Mouse (Mus musculus) adrenal gland, postnatal 4 days (tissue): ENCODE results near the gene Ripor1. TPM values are rescaled to one million over a fixed set of nuclear protein-coding genes. Genes with fewer than 3 reads are reported as not detected.
"Not testable (repeated sequence)": the region's sequence is repeated elsewhere in the genome, so short reads cannot be mapped to it uniquely, and the experiment has no call there.

Source experiments
- DNase-seq, 2 experiments: peaks; one replicate each; pipeline ENCODE4 v3.0.0; 2021 to 2022; ENCODE audit warnings: low spot score in 2 of 2, mixed read lengths in 2 of 2
- long read RNA-seq, 2 experiments: library from polyadenylated mRNA; stranded (forward); transcript quantifications; one replicate each; pipeline ENCODE4 v2.0.0; 2021
- total RNA-seq, 2 experiments: library from RNA; stranded (reverse); gene quantifications; 2 replicates each; pipeline ENCODE4 v1.2.3; 2021

Ripor1 gene
- total RNA-seq: 10 to 100 TPM; 35.4 to 43.0 TPM
- long read RNA-seq, experiment 1, partial matches to known transcripts: 6 of 6 reads
- long read RNA-seq, experiment 1, other reads (novel, unspliced or antisense): 0 of 6 reads
- long read RNA-seq, experiment 2, full-length matches to known transcripts: 1 of 34 reads
- long read RNA-seq, experiment 2, partial matches to known transcripts: 31 of 34 reads
- long read RNA-seq, experiment 2, other reads (novel, unspliced or antisense): 2 of 34 reads

DNA sequence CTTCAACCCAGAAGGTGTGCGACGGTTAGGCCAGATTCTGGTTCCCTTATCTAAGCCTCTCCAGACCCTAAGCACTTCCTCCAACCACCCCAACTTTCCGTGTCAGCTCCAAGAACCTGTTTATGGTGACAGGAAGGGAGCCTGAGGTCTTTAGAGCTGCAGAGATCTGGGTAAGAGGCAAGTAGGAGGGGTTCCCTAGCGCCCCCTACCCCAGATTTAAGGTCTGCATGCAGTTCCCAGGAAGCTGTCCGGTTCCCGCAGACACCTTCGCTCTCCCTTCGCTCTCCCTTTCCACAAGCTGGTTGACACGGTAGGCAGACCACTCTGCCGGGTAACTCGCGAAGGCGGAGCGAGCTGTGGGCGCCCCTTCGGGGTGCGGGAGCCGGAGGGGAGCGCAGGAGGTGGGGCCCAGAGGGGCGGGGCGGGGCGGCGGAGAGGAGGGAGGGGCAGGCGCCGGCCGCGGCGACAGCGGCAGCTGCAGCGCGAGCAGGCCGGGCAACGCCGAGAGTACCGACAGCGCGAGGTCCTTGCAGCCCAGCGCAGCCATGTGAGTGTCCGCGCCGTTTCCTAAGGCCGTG, at the start of gene Ripor1:
Gene Ripor1, plus strand, starts transcription at position 452 of the 578 bp plus-strand sequence.
- peak; percentile 61 to 70 for DNase-seq

DNA sequence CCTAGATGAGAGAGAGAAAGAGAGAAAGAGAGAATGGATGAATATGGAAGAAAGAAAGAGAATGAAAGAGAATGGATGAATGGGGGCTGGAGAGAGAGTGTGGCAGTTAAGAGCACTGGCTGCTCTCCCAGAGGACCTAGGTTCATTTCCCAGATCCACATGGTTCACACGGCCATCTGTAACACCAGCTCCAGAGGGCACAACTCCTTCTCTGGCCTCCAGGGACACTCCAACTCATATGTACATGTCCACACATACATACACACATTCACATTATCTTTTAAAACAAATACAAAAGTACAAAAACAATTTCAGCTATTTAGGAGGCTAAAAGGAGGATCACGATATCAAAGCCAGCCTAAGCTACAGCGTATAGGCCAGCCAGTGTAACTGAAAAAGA, 42.2 kb upstream of the Ripor1 start:
- no peak for DNase-seq

DNA sequence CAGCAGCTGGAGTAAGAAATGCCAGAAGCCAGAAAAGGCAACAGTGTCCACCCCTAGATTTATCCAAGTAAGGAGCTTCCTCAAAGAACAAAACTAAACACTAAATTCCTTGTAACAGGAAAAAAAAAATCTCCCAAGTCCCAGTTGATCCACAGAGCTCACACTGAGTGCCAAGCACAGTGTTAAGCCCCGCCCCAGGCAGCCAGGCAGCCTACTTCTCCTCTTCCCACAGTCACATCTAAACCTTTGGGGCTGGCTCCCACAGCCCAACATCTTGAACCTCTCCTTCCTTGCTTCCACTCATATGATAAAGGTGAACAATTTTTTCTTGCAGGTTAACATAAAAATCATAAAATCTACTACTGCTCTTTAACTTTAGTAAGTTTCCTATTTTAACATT, 41.2 kb upstream of the Ripor1 start:
- no peak for DNase-seq

DNA sequence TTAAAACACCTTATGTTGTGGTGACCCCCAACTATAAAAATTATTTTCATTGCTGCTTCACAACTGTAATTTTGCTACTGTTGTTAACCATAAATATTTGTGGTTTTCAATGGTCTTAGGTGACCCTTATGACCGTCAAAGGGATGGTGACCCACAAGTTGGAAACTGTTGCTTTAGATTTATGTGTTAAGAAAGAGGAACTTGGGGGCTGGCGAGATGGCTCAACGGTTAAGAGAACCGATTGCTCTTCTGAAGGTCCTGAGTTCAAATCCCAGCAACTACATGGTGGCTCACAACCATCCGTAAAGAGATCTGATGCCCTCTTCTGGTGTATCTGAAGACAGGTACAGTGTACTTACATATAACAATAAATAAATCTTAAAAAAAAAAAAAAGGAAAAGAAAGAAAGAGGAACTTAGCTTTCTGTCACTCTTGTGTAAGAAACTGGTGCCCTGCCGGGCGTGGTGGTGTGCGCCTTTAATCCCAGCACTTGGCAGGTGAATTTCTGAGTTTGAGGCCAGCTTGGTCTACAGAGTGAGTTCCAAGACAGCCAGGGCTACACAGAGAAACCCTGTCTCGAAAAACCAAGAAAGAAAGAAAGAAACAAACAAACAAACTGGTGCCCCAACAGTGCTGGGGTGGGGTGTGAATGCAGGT, 40.4 kb upstream of the Ripor1 start:
- DNase-seq: not testable (repeated sequence)

DNA sequence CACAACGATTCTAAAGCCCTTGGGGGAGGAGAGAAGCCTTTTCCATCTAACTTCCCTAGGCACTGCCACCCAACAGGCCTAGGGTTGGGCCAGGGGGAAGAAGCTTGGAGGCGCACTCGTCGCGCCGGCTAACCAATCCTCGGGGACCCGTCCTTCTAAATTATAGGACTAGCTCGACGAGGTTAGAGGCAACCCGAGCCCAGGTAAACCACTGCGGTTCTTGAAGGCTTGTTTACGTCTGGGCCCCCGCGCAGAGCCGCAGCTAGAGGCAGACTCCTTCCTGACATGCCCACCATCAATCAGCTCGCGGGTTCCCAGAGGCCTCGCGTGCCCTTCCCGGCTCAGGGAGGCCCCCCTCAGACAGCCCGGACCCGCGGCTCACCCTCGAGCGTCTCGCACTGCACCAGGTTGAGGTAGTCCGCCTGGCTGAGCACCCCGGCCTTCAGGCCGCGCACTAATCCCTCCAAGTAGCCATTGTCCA, 39.6 kb upstream of the Ripor1 start:
- no peak for DNase-seq

DNA sequence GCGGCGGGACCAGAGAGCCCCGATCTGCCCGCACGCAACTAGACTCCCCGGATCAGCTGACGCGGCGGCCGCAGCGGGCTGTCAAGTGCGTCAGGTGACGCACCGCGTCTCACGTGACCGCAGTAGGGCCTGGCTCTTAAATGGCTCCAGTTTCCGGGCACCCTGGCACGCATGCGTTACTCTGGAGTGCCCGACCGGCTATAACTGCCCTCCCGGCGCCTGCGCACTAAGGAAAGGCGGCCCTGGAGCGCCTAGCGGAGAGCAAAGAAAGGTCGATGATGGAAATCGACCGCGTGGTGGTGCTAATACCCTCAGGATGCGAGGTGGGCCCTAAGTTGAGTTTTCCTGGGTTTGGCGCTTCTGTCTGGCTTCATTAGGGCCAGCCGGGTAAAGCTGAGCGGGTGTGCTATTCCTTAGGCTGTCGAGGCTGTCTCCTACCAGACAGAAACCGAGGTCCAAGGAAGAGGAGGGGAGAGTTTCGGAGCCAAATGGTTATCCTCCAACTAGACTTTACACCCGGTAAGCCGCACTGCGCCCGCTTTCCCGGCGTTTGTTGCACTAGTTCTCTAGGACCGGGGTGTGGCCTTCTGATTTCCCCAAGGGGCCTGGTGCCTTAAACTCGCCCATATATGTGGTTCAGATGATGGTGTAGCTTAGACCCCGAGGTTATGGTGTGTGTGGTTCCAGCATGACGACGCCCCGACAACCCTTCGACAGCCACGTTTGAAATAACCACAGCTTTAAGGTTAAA, 38.9 kb upstream of the Ripor1 start, which contains the start of gene Atp6v0d1:
Gene Atp6v0d1, minus strand, starts transcription at position 96 of the 751 bp plus-strand sequence.
- DNase-seq: peak; percentile 92 to 99

DNA sequence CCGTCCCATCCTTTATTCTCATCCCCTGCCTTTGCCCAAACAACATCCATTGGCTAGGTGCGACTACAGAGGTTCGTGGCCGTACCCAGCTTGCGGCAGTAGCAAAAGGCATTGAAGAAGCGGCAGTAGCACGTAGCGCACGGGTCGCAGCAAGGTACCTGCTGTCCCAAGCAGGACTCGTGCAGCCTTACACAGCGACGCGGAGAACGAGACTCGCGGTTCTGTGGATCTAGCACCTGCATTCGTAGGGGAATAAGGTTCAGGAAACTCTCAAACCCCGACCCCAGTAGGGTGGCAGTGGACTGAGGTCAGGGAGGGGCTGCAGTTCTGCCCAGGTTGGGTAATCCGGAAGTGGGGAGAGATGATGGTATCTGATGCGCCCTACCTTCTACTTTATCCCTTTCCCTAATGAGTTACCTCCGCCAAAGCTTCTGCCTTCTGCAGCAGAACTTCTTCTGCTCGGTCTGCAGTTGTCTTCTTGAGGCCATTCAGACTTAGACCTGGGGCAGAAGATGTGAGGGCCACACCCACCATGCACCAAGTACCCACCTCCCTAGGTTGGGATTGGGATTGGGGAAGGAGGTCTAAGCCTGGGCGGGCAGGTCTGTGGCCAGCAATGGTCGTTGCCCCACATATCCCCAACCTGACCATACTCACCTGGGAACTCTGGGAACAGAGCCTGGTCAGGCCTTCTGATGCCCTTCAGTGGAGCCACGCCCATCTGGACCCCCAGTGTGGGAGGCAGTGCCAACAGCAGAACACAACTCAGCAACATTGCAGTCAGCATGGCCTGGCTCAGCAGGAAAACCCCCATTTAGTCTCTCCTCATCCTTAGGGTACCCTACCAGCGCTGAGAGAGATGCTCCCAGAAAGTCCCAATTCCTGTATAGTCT, 38.1 kb upstream of the Ripor1 start:
- DNase-seq: peak in 1 of 2 experiments; percentile 8

DNA sequence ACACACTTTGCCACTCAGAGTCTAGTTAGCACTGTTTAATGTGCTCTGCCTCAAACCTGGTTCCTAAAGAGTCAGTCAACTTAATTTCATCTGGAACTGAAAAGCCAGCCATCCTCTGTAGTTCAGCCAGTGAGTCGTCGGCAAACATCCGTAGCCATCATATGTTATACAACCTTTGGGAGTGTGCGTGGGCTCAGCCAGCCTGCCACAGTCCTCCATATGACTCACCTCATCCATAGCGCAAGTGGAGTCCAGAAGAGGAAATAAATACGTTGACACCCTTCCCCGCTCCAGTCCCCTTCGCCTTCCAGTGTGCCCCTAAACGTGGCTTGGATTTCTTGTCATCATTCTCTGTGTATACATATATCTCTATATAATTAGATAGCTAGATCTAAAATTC, 33.2 kb upstream of the Ripor1 start:
- DNase-seq: no peak

DNA sequence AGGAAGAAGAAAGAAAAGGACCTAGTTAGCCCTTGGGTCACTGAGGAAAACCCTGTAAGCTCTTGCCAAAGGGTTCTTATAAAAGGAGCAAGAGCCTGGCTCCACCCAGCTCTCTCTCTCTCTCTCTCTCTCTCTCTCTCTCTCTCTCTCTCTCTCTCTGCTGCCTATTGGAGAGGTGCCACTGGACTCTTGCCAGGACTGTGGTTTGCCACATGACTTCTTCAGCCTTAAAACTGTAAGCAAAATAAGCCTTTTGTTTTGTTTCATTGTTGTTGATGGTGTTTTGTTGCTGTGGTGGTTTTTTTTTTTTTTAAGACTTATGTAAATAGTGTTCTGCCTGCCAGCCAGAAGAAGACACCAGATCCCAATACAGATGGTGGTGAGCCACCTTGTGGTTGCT, 31.6 kb upstream of the Ripor1 start:
- no peak for DNase-seq

DNA sequence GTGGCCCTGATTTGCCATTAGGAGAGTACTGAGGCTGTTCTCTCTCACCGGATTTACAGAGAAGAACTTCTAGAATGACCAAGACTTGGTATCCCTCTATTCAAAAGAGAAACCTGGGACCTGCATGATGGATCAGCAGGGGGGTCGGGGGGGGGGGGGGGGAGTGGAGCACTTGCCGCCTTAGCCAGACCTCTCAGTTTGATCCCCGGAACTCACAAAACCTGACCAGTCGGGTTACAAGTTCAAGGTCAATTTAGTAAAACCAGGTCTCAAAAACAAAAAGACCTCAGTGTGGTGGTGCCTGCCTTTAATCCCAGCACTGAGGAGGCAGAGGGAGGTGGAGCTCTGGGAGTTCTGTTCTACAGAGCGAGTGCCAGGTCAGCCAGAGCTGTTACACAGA, 30.3 kb upstream of the Ripor1 start:
- DNase-seq: no peak

DNA sequence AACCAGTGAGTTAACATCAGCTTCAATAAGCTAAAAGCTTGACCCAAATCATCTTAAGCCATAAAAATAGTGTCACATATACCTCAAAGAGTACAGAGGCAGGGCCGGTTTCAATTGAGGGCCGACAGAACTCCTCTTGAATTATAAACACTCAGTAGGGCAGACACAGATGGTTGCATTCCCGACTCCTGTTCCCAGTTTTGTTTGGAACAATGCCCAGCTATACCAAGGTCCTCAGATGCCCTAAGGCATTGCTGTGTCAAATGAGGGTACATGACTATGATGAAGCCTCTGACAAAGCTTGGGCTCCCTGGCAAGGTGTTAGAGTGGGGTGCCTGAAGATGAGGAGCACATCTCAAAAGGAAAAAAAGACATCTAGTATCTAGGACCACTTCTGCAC, 29.5 kb upstream of the Ripor1 start:
- DNase-seq: no peak

DNA sequence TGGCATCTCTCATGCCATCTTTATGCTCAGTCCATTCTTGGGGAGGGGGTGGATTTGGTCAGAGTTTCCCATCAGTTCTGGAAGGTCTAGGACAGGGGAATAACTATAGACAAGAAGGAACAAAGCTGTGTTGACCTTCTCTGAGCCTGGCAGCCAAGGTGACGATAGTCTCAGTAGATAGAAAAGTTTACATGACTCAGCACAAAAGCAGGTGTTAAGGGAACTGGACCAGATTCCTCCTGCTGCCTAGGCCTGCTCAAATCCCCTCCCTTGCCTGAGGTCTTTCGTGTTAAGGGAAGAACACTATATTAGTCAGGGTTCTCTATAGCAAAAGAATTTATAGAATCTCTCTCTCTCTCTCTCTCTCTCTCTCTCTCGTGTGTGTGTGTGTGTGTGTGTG, 25.3 kb upstream of the Ripor1 start:
- no peak for DNase-seq

DNA sequence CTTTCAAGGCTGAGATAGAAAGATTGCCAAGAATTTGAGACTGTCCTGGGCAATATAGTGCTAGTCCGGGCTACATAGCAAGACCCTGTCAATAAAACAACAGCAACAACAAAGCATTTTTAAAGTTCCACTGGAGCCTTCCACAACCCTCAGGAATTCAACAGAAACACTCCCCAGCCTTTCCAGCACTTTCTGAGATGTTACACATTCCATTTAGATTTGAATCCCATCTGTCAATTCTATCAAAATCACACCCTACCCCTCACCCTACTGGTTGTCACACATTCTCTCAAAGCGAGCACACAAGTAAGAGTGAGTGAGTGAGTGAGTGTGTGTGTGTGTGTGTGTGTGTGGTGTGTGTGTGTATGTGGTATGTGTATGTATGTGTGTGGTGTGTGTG, 12.6 kb upstream of the Ripor1 start:
- DNase-seq: no peak

DNA sequence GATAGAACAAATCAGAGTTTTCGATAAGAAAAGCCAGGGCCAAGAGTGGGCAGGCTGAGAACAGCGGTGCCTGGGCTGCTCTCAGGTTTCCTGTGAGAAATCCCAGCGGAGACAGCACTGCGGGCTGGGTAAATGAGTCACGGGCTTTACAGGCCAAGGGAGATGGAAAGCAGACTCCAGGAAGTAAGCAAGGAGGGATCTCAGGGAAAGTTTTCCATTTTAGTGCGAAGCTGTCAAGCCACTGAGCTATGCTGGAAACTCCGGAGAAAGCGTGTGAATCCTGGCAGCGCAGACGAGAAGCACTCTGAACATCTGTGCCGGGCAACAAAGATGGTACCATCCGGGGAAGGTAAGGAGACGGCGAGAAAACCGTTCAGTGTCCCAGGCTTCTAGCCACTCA, 11.2 kb upstream of the Ripor1 start:
- no peak for DNase-seq

DNA sequence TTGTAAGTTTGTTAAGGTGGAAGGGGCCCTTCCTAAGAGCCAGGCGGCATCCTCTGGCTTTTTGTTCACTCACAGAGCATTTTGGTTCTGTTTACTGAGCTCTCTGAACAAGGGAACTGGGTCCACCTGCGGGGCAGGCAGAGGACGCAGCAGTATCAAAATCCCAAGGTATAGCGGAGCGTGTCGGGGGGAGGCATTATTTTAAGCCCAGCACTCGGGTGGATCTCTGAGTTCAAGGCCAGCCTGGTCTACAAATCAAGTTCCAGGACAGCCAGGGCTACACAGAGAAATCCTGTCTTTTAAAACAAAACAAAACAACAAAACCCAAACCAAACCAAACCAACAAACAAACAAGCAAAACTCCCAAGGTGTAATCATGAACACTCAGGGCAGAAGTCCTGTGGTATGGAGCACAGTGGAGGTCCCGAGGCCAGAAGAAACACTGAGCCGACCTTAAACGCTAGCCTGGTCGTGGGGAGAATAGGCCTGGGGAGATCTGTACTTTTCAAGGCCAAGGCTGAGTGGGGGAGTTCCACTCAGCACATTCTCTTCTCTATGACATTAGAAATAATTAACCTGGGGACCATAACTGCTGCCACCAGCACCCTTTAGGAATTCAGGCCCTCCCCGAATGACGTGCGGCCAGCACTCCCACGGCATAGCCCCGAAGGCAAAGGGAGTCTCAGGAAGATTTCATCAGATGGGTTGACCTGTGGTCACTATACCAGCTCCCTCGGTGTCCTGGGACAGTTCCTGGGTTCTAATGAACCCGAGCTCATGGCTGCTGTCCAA, 10.4 kb upstream of the Ripor1 start:
- no peak for DNase-seq

DNA sequence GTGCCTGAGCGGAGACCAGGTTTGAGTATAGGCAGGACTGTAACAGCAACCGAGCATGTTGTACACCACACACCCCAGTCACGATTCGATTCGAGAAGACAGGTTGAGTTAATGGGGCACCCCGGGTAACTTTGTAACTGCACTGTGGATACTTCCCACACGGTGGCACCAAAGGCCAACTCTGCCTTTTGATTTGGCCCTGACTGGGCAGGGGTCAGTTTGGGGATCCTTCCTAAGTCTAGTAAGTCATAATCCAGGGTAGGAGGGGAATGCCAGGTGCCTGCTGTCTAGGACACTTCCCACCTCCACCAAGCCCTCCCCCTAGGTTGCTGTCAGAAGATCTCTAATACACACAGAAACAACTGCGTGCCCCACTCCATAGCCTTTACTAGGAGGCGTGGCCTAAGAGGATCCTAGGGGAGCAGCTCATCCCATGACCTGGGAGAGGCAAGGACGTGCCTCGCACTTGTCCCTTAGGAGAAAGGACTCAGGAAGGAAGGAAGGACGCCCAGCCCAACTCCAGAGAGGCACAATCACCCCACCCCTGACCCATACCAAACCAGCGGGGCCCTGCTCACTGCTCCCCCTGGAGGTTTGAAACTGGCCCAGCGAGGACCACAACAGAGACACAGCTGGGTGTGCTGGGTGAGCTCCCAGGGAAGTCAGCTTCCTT, 8.6 kb upstream of the Ripor1 start:
- DNase-seq: peak in 1 of 2 experiments; percentile 53

DNA sequence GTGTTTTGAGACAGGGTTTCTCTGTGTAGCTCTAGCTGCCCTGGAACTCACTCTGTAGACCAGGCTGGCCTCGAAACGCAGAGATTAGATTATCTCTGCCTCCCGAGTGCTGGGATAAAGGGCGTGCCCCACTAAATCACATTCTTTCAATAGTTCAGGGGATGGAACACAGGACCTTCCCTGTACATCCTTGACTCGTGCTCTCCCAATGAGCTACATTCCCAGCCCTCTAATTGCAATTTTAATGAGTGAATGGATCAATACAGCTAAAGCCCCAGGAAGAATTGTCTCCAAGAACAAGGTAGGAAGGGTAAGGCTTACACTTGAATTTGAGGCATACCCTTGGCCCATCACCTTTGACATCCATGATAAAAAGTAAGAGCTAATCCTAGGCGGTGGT, 6.3 kb upstream of the Ripor1 start:
- DNase-seq: no peak

DNA sequence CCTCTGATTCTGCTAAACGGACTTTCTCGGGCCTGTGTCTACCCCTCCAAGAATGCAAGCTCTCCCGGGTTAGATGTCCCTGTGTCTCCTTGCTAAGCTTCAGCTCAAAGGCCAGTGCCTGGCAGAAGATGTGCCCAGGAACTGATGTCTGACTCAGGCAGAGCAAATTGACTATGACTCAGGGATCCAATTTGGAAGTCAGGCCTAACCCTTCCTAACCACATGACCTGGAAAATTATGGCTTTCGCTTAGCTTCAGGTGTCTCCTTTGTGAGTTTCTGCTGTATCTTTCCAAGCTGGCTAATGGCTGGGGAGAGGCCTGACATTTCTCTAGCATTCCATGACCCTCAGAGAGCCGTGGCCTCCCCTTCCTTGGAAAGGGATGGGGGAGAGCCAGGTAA, 3.8 kb upstream of the Ripor1 start:
- DNase-seq: no peak

DNA sequence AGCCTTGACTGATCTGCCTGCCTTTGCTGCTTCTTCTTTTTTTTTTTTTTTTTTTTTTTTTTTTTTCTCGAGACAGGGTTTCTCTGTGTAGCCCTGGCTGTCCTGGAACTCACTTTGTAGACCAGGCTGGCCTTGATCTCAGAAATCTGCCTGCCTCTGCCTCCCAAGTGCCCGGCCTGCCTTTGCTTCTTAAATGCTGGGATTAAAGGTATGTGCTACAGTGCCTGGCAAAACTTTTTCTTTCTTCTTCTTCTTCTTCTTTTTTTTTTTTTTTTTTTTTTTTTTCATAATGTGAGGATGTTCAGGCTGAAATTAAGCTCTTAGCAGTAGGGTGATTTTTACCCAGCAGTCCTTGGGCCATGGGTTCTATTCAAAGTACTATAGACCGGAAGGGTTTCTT, 2.5 kb upstream of the Ripor1 start:
- DNase-seq: not testable (repeated sequence)
